Mouse (Mus musculus): ENCODE measurements around the gene Zbtb16. TPM values are rescaled to one million over a fixed set of nuclear protein-coding genes. Genes with fewer than 3 reads are reported as not detected.

Gene Zbtb16
- polyA plus RNA-seq, 1 experiment from 2014 or later: 1.00 TPM

DNA sequence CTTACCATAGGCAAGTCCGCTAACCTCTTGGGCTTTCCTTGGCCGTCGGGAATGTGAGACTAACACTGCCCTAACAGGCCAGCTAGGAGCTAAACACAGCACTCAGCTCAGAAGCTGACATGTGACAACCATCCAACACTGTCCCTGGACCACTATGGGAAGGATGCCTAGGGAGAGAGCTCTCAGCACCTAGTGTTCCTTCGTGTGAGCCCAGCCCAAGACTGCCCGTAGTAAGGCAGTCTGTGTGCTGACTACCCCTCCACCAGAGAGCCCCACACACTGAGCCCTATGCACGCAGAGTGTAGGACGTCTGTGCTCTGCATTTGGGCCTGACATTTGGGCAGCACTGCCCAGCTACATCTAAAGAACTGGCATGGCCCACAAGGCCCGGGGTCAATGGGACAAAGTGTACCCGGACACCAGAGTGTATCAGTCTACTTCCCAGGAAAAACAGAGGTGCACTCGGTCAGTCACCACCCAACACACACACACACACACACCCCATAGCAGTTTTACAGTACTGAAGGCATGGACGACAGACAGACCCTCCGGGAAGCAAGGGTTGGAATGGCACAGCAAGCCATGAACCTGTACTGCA lies 11.4 kb downstream of the Zbtb16 start:
- WGBS: 77% methylated on average over 12 of the region's 12 CpGs
- no peak for ATAC-seq (ENCODE audit: insufficient number of reproducible peaks, low FRiP score)
- Histone ChIP-seq H3K36me3 (no peaks in the 10 kb centered on the region), H3K27me3 (replicated peaks) (peaks cover 56% of the 10 kb centered on the region), H3K9ac (no peak overlapping the region), H3K4me1 (replicated peaks) (peaks cover 35% of the 10 kb centered on the region), H3K9me3 (replicated peaks) (no peaks in the 10 kb centered on the region), H3K4me2 (no peak overlapping the region), H3K4me3 (no peak overlapping the region), H3K27ac (ENCODE audit: poor library complexity, severe bottlenecking) (no peak overlapping the region)

DNA sequence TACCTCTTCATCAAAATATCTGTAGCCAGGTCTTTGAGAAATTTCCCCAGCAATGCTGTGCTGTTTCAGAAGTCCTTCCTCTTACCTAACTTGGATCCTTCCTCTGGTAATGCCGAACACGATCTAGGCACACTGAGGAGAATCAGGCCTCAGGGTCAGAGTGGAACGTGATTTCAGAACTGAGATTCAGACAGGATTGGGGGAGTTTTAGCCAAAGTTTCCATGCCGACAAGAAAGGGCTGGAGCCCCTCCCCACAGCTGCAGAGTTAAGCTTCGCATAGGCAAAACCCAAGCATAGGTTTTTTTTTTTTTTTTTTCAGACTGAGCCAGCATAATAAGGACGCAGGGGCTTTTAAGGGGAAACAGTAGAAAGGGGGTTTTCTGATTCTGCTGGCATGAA lies 12.2 kb downstream of the Zbtb16 start:
- Histone ChIP-seq H3K27me3 (replicated peaks) (peaks cover 57% of the 10 kb centered on the region), H3K4me3 (no peak overlapping the region), H3K27ac (ENCODE audit: poor library complexity, severe bottlenecking) (no peak overlapping the region), H3K9me3 (replicated peaks) (no peaks in the 10 kb centered on the region), H3K36me3 (no peaks in the 10 kb centered on the region), H3K9ac (no peak overlapping the region), H3K4me1 (replicated peaks) (peaks cover 42% of the 10 kb centered on the region), H3K4me2 (no peak overlapping the region)
- WGBS: 51% methylated on average over 6 of the region's 6 CpGs
- no peak for ATAC-seq (ENCODE audit: insufficient number of reproducible peaks, low FRiP score)

DNA sequence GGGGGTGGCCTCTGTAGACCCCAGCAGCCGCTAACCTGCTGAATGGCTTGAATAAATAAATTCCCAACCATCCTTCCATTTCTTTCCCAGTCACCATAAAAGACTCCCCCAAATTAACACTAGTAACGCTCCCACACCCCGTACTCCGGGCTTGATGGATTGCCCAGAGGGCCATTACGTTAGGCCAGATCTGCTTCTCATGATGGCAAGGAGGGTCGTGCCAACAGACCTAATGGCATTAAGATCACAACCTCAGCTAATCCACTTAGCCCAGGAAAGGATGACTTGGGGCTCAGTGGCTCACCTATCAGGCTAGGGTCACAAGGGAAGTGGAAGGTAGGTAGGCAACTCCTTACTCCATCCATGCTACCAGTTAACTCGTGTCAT lies 12.7 kb downstream of the Zbtb16 start:
- no peaks in the 10 kb centered on the region for H3K9me3 ChIP-seq (replicated peaks)
- no peaks in the 10 kb centered on the region for H3K36me3 ChIP-seq
- H3K4me2 ChIP-seq: no peak overlapping the region
- WGBS: 44% methylated on average over 7 of the region's 7 CpGs
- no peak overlapping the region for H3K27ac ChIP-seq (ENCODE audit: poor library complexity, severe bottlenecking)
- H3K4me1 ChIP-seq (replicated peaks): peaks cover 43% of the 10 kb centered on the region
- no peak overlapping the region for H3K9ac ChIP-seq
- no peak overlapping the region for H3K4me3 ChIP-seq
- peaks cover 54% of the 10 kb centered on the region for H3K27me3 ChIP-seq (replicated peaks)
- ATAC-seq (ENCODE audit: insufficient number of reproducible peaks, low FRiP score): no peak

DNA sequence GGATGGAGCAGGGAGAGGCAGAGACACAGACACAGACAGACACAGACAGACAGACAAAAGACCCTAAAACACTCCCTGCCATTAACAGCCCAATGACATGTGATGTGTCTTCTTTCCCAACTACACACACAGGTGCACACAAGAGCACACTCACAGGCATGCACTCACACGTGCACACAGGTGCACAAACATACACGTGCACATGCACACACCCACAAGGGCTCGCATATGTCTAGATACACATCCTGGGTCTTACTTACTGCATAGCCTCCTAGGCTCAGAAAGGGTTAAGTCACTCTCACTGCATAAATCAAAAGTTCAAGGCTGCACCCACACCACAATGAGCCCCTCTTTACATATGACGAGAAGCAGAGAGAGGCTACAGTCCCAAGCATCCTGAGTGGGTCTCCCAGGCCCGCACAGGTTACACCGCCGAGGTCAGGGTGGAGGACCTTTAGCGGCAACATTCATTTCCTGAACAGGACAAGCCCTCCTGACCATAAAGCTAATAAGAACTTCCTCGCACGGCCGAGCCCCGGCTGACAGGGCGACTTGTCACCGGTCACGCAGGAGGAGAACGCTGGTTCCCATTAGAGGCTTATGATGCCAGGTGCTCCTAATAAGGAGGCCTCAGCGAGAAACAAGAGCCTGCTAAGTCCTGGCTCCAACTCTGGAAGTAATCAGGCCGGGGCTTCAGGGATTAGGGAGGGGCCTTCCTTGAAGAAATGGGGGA lies 13.3 kb downstream of the Zbtb16 start:
- H3K4me3 ChIP-seq: no peak overlapping the region
- no peaks in the 10 kb centered on the region for H3K36me3 ChIP-seq
- no peak overlapping the region for H3K9ac ChIP-seq
- peaks cover 54% of the 10 kb centered on the region for H3K27me3 ChIP-seq (replicated peaks)
- no peak overlapping the region for H3K4me2 ChIP-seq
- no peak for ATAC-seq (ENCODE audit: insufficient number of reproducible peaks, low FRiP score)
- H3K4me1 ChIP-seq (replicated peaks): peaks cover 46% of the 10 kb centered on the region
- no peak overlapping the region for H3K27ac ChIP-seq (ENCODE audit: poor library complexity, severe bottlenecking)
- 42% methylated on average over 18 of the region's 18 CpGs for WGBS
- H3K9me3 ChIP-seq (replicated peaks): no peaks in the 10 kb centered on the region

DNA sequence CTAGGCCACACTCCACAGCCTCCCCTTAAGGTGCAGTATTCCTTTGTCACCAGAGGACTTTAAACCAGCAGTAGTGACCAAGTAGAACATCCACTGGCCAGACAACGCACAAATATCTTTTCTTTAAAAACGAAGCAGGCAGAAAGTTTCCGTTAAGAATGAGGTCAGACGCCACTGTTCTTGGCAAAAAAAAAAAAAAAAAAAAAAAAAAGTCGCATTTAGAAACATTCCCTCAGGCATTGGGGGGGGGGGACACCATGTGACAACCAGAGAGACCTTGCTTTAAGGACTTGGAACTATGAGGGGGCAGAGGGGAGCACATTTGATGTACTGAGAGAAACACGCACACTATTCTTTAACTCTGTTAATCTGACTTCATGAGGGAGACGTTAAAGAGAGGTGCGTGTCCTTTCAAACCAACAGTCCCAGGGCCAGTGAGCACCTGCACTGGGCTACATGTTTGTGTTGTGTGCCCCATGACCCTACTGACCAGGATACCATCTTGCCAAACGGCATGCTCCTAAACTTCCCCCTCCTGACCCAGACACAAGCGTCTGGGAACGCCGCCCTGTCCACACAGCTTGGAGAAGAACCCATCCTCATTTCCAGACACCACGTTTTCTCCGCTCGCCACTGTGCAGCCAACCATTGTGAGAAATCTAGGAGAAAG lies 14.0 kb downstream of the Zbtb16 start:
- H3K27ac ChIP-seq (ENCODE audit: poor library complexity, severe bottlenecking): no peak overlapping the region
- peaks cover 53% of the 10 kb centered on the region for H3K4me1 ChIP-seq (replicated peaks)
- no peak for ATAC-seq (ENCODE audit: insufficient number of reproducible peaks, low FRiP score)
- H3K27me3 ChIP-seq (replicated peaks): peaks cover 52% of the 10 kb centered on the region
- no peaks in the 10 kb centered on the region for H3K9me3 ChIP-seq (replicated peaks)
- H3K36me3 ChIP-seq: no peaks in the 10 kb centered on the region
- no peak overlapping the region for H3K4me2 ChIP-seq
- no peak overlapping the region for H3K9ac ChIP-seq
- no peak overlapping the region for H3K4me3 ChIP-seq
- 70% methylated on average over 15 of the region's 15 CpGs for WGBS

DNA sequence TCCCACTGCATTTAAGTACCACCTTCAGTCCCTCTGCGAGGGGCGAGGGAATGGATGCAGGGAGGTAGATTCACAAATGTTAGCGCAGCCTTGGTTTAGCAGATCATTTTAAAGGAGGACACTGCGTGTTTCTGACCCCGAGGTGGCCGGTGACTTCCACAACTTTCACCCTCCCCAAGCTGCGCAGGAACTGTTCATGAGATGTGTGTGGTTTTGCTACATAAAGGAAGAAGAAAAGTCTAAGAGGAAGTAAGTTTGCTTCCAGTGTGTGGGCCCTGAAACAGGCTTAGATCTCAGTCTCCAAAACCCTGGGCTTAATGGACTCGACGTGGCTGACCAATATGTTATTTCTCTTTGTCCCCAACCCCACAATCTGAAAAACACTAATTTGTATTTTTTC lies 14.6 kb downstream of the Zbtb16 start:
- Histone ChIP-seq H3K36me3 (no peaks in the 10 kb centered on the region), H3K27me3 (replicated peaks) (peaks cover 52% of the 10 kb centered on the region), H3K4me3 (no peak overlapping the region), H3K9ac (no peak overlapping the region), H3K4me2 (no peak overlapping the region), H3K9me3 (replicated peaks) (no peaks in the 10 kb centered on the region), H3K4me1 (replicated peaks) (peaks cover 52% of the 10 kb centered on the region), H3K27ac (ENCODE audit: poor library complexity, severe bottlenecking) (no peak overlapping the region)
- ATAC-seq (ENCODE audit: insufficient number of reproducible peaks, low FRiP score): no peak
- 77% methylated on average over 9 of the region's 9 CpGs for WGBS

DNA sequence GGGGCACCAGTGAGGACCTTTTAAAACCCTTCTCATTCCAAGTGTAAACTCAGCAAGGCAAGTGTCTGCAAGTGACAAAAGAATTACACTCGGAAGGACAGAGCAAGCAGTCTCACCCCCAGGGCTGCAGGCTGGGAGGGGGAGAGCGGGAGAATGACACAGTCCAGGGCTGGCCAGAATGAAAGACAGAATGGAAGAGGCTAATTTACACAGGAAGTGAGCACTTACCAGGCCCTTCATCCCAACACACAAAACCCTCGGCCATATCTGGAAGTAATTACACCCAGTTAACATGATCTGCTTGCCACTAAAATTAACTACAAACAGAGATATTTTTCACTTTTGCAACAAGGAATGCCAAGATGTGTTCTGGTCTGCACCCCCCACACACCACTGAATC lies 15.2 kb downstream of the Zbtb16 start:
- WGBS: 14% methylated on average over 3 of the region's 3 CpGs
- peaks cover 46% of the 10 kb centered on the region for H3K27me3 ChIP-seq (replicated peaks)

DNA sequence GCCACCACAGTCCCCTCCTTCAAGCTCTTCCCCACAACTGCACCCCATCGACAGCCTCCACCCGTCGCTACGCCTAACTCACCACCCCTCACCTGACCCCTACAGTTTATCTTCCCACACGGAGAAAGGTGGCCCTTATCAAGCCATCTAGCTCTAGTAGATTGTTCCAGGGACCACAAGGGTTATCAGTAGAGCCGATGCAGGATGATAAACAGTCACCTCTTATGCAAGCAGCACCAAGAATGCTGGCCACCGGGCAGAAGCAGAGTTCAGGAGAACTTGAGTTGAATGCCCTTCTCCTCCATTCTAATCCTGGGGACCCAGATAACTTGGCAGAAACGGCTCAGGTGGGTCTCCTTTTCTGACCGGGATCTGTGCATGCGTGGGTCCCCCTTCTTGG lies 16.3 kb downstream of the Zbtb16 start:
- peaks cover 53% of the 10 kb centered on the region for H3K4me1 ChIP-seq (replicated peaks)
- H3K4me3 ChIP-seq: no peak overlapping the region
- H3K4me2 ChIP-seq: no peak overlapping the region
- peaks cover 44% of the 10 kb centered on the region for H3K27me3 ChIP-seq (replicated peaks)
- no peaks in the 10 kb centered on the region for H3K36me3 ChIP-seq
- no peak for ATAC-seq (ENCODE audit: insufficient number of reproducible peaks, low FRiP score)
- 56% methylated on average over 10 of the region's 10 CpGs for WGBS
- H3K9ac ChIP-seq: no peak overlapping the region
- no peaks in the 10 kb centered on the region for H3K9me3 ChIP-seq (replicated peaks)
- H3K27ac ChIP-seq (ENCODE audit: poor library complexity, severe bottlenecking): no peak overlapping the region

More for the DNA sequence above, 15.2 kb downstream of the Zbtb16 start:
- no peak overlapping the region for H3K27ac ChIP-seq (ENCODE audit: poor library complexity, severe bottlenecking)
- H3K4me1 ChIP-seq (replicated peaks): peaks cover 49% of the 10 kb centered on the region
- H3K9ac ChIP-seq: no peak overlapping the region
- no peaks in the 10 kb centered on the region for H3K9me3 ChIP-seq (replicated peaks)
- H3K36me3 ChIP-seq: no peaks in the 10 kb centered on the region
- no peak overlapping the region for H3K4me3 ChIP-seq
- H3K4me2 ChIP-seq: 0 out of 2 replicates have a peak overlapping the region, but pooled peaks have one; percentile 5
- 0 out of 2 replicates have a peak, but pooled peaks have one; percentile 46 for ATAC-seq (ENCODE audit: insufficient number of reproducible peaks, low FRiP score)

DNA sequence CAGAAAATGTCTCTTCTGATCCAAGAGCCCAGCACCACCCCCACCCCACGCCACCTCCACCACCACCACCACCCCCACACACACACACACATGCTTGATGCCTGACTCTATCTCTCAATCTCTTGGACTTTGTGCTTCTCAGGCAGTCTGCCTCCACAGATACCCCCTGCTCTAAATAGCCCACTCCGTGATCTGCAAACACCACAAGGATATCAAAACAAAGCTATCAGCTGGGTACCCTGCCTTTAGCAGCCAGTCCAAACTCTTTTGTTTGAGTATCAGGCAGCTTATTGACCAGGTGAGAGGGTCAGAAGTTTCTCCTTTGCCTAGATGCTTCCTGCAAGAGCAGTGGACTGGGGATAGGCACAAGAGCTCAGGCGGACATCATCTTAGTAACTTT lies 16.9 kb downstream of the Zbtb16 start:
- Histone ChIP-seq H3K9ac (no peak overlapping the region), H3K4me1 (replicated peaks) (peaks cover 59% of the 10 kb centered on the region), H3K36me3 (no peaks in the 10 kb centered on the region), H3K27me3 (replicated peaks) (peaks cover 40% of the 10 kb centered on the region), H3K9me3 (replicated peaks) (no peaks in the 10 kb centered on the region), H3K27ac (ENCODE audit: poor library complexity, severe bottlenecking) (no peak overlapping the region), H3K4me3 (no peak overlapping the region), H3K4me2 (no peak overlapping the region)
- 42% methylated on average over 3 of the region's 3 CpGs for WGBS
- ATAC-seq (ENCODE audit: insufficient number of reproducible peaks, low FRiP score): no peak

DNA sequence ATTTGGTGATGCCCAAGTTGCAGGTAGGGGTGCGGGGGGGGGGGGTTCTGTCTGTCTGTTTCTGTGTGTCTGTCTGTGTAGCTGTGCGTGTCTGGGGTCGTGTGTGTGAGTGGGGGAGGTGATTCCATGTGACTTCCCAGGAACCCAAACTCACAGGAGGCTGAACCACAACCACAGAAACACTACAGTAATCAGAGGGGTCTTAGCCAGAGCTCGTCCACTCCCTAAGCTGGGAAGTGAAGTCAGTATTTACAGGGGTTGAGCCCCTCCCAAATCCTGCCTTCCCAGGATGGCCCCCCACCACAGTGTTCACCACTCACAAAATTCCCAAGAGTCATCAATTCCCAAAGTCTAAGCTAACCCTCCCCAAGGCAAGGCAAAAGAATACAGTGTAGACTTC lies 18.1 kb downstream of the Zbtb16 start:
- Histone ChIP-seq H3K4me1 (replicated peaks) (peaks cover 49% of the 10 kb centered on the region), H3K4me3 (no peak overlapping the region), H3K36me3 (no peaks in the 10 kb centered on the region), H3K4me2 (no peak overlapping the region), H3K9ac (no peak overlapping the region), H3K27me3 (replicated peaks) (peaks cover 41% of the 10 kb centered on the region), H3K27ac (ENCODE audit: poor library complexity, severe bottlenecking) (no peak overlapping the region), H3K9me3 (replicated peaks) (no peaks in the 10 kb centered on the region)
- 73% methylated on average over 4 of the region's 4 CpGs for WGBS
- ATAC-seq (ENCODE audit: insufficient number of reproducible peaks, low FRiP score): no peak

DNA sequence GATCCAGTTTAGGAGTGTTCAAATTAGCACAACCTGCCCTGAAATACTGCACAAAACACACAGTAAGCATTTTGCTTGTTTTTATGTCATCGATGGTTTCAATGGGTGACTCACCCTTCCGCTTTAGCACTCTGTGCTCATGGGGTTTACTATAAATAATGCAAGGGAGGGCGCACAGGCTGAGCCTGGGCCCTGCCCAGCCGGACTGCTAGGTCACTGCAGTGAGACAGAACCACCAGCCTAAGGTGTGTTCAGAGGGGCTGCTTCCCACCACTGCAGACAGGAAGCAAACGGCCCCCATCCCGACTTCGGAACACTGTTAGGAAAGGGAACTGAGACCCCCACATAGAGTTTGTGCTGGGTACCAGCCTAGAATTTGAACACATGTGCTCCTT lies 18.6 kb downstream of the Zbtb16 start:
- no peak overlapping the region for H3K4me2 ChIP-seq
- no peaks in the 10 kb centered on the region for H3K9me3 ChIP-seq (replicated peaks)
- H3K27ac ChIP-seq (ENCODE audit: poor library complexity, severe bottlenecking): no peak overlapping the region
- peaks cover 39% of the 10 kb centered on the region for H3K27me3 ChIP-seq (replicated peaks)
- H3K4me1 ChIP-seq (replicated peaks): peaks cover 44% of the 10 kb centered on the region
- no peak; the same call in 1 of the 2 replicates for ATAC-seq (ENCODE audit: insufficient number of reproducible peaks, low FRiP score)
- 59% methylated on average over 7 of the region's 7 CpGs for WGBS
- no peaks in the 10 kb centered on the region for H3K36me3 ChIP-seq
- H3K4me3 ChIP-seq: no peak overlapping the region
- no peak overlapping the region for H3K9ac ChIP-seq

Measured in heart, embryonic 12.5 days (tissue).